8 mouse cellular contexts compared by ENCODE assay signal in genomic region chr1:36920726-36921125, GRCm38 (mm10). TPM values are rescaled to one million over a fixed set of nuclear protein-coding genes. Genes with fewer than 3 reads are reported as not detected.
DNase-seq lines count a peak whose midpoint lies in the region; ATAC-seq and TF ChIP-seq lines count a peak whose summit lies in the region.

No protein-coding gene starts in this region.

- no peak overlapping the region for H3K4me3 ChIP-seq in left cerebral cortex, adult 2 months
- no peak overlapping the region for H3K4me3 ChIP-seq in heart, postnatal 0 days (ENCODE audit: low read depth, low read length)
- peak overlapping the region; percentile 33 for H3K4me3 ChIP-seq in liver, embryonic 12.5 days

- H3K4me2 ChIP-seq in heart, postnatal 0 days (ENCODE audit: low read depth, low read length): peak overlapping the region; percentile 32
- H3K4me2 ChIP-seq in liver, embryonic 12.5 days: peak overlapping the region; percentile 69

- peak overlapping the region; percentile 42; the same call in 1 of the 2 replicates for H3K27ac ChIP-seq in left cerebral cortex, adult 2 months
- H3K27ac ChIP-seq in heart, postnatal 0 days (ENCODE audit: low read depth): peak overlapping the region; percentile 90
- H3K27ac ChIP-seq in liver, embryonic 12.5 days: peak overlapping the region; percentile 100

- H3K4me1 ChIP-seq in heart, postnatal 0 days (ENCODE audit: control insufficient read depth, insufficient read depth): peaks cover 77% of the 10 kb centered on the region
- peaks cover 98% of the 10 kb centered on the region for H3K4me1 ChIP-seq in liver, embryonic 12.5 days

- H3K9me3 ChIP-seq in heart, postnatal 0 days (replicated peaks; ENCODE audit: control insufficient read depth, low read length): no peaks in the 10 kb centered on the region
- H3K9me3 ChIP-seq in liver, embryonic 12.5 days (replicated peaks): no peaks in the 10 kb centered on the region

- no peaks in the 10 kb centered on the region for H3K36me3 ChIP-seq in heart, postnatal 0 days (replicated peaks; ENCODE audit: control insufficient read depth, insufficient read depth, low read length)
- H3K36me3 ChIP-seq in liver, embryonic 12.5 days: peaks cover 14% of the 10 kb centered on the region

- TF ChIP-seq CTCF in left cerebral cortex, adult 2 months (IDR thresholded peaks at IDR 0.05): no peak
- TF ChIP-seq CTCF in heart, postnatal 0 days (IDR thresholded peaks at IDR 0.05; ENCODE audit: low read depth): no peak

- H3K27me3 ChIP-seq in heart, postnatal 0 days (ENCODE audit: control insufficient read depth, insufficient read depth, low read length): no peaks in the 10 kb centered on the region
- no peaks in the 10 kb centered on the region for H3K27me3 ChIP-seq in liver, embryonic 12.5 days (replicated peaks)

- H3K9ac ChIP-seq in heart, postnatal 0 days (replicated peaks; ENCODE audit: low read depth, low read length): no peak overlapping the region
- peak overlapping the region; percentile 64 for H3K9ac ChIP-seq in liver, embryonic 12.5 days

- TF ChIP-seq EP300 in heart, postnatal 0 days (IDR thresholded peaks at IDR 0.05; ENCODE audit: low read depth): no peak

- peak; percentile 4; the same call in 1 of the 2 replicates for ATAC-seq in heart, postnatal 0 days (ENCODE audit: insufficient read depth, low read depth)
- no peak for ATAC-seq in liver, embryonic 12.5 days

- no peak for DNase-seq in left cerebral cortex, adult 2 months (ENCODE audit: extremely low spot score in 1 of 2, low spot score in 2 of 2)
- no peak for DNase-seq in left cerebral cortex, adult 9 months (ENCODE audit: low spot score in 2 of 2)
- peak; percentile 61 for DNase-seq in brain, adult 2 months (ENCODE audit: low read depth, low spot score)
- peak; percentile 58 for DNase-seq in heart, postnatal 0 days (ENCODE audit: low spot score)
- no peak for DNase-seq in cerebellum, postnatal 25 days
- DNase-seq in thymus, postnatal 10 days (ENCODE audit: low spot score in 2 of 2): no peak
- no peak for DNase-seq in urinary bladder, postnatal 10 days (ENCODE audit: low spot score)

- 10% methylated on average over 4 of the region's 4 CpGs for WGBS in heart, postnatal 0 days
- WGBS in liver, embryonic 12.5 days (ENCODE audit: insufficient replicate concordance): 28% methylated on average over 4 of the region's 4 CpGs

- intact Hi-C loops in left cerebral cortex, adult 2 months (cut with DNase I): no loop called here

RNA-seq across cellular contexts. Expression of gene Tmem131, which starts 22.7 kb away (rescaled TPM):
- 10 to 100 TPM; 53.6 to 61.1 TPM for total RNA-seq in left cerebral cortex, adult 2 months (2021)
- 10.1 and 11.3 TPM in 2 replicates for total RNA-seq in heart, postnatal 0 days (2014; rRNA removed; ENCODE audit: low replicate concordance)
- 3.9 TPM in 2 replicates for polyA plus RNA-seq in heart, postnatal 0 days (2015; fragmentation: Nextera tagmentation; extraction: Ambion mirVana)
- polyA plus RNA-seq in liver, embryonic 12.5 days (2016; fragmentation: Nextera tagmentation; extraction: Ambion mirVana): 14.9 and 15.4 TPM in 2 replicates

Comparison
In these comparisons a context has a peak if more than half of its experiments do, and no peak if none do; other contexts are left out.
1. DNase-seq: peak in brain, adult 2 months (single experiment) and heart, postnatal 0 days (single experiment); none in left cerebral cortex, adult 2 months (0 of 2), left cerebral cortex, adult 9 months (0 of 2), cerebellum, postnatal 25 days (0 of 2), thymus, postnatal 10 days (0 of 2) and urinary bladder, postnatal 10 days (single experiment).
2. H3K27ac ChIP-seq: peak in every context shown above with its lines; median percentile 100 in liver, embryonic 12.5 days; 90 in heart, postnatal 0 days; 42 in left cerebral cortex, adult 2 months.